Mouse (Mus musculus) gastrocnemius, postnatal 14 days (tissue): ENCODE results near the gene Zfp428. TPM values are rescaled to one million over a fixed set of nuclear protein-coding genes. Genes with fewer than 3 reads are reported as not detected.

Source experiments
- DNase-seq: peaks from one replicate; pipeline ENCODE4 v3.0.0; 2021; ENCODE audit warnings: mixed read lengths
- intact Hi-C: fragments of 180-260 bp; cut with DNase I; formaldehyde crosslinking; loops from one replicate; pipeline ENCODE4 v1.15.1; 2025; ENCODE audit warnings: low total_unique reads
- long read RNA-seq, 2 experiments: library from polyadenylated mRNA; stranded (forward); transcript quantifications; one replicate each; pipeline ENCODE4 v2.0.0; 2021
- total RNA-seq, 2 experiments: library from RNA; stranded (reverse); gene quantifications; 2 replicates each; pipeline ENCODE4 v1.2.3; 2021

Zfp428 gene
- total RNA-seq: 1 to 10 TPM; 6.4 to 8.3 TPM
- long read RNA-seq, experiment 1, partial matches to known transcripts: 1 of 3 reads
- long read RNA-seq, experiment 1, other reads (novel, unspliced or antisense): 1 of 3 reads
- long read RNA-seq, experiment 2, transcript Zfp428-201 (3 exons, 1,182 nt): major isoform, 5 of 9 reads
- long read RNA-seq, experiment 2, partial matches to known transcripts: 0 of 9 reads
- long read RNA-seq, experiment 2, other reads (novel, unspliced or antisense): 4 of 9 reads

GRCm38 (mm10) chr7:24506838-24507725 is at the start of gene Zfp428:
Zfp428 (plus strand) TSS chr7:24507006.
- intact Hi-C loops: no loop called here
- peak; percentile 94 for DNase-seq

DNA sequence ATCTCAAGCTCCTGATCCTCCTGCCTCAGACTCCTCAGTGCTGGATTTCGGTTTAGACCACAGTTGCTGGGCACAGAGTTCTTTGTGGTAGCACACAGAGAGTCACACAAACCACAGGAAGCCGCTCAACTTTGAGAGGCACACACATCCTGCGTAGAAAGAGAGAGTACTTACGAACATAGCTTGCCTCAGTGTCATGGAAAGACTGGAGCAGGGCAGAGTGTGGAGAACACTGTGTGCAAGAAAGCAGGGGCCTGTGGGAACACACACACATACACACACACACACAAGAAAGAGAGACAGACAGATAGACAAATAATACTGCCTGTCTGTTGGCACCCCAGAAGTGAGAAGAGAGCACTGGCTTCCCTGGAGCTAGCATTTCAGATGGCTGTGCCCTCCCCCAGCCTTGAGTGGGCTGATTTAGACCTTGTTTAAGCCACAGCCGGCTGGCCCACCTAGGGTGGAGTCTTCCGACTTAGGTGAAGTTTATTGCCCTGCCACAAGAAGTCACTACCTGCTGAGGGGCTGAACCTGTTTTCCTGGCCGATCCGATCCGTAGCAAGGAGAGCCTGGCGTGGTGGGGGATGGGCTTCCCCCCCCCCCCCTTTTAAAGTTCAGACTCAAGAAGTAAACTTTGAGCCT is 49.0 kb upstream of the Zfp428 start:
- DNase-seq: no peak
- intact Hi-C loops: no loop called here

DNA sequence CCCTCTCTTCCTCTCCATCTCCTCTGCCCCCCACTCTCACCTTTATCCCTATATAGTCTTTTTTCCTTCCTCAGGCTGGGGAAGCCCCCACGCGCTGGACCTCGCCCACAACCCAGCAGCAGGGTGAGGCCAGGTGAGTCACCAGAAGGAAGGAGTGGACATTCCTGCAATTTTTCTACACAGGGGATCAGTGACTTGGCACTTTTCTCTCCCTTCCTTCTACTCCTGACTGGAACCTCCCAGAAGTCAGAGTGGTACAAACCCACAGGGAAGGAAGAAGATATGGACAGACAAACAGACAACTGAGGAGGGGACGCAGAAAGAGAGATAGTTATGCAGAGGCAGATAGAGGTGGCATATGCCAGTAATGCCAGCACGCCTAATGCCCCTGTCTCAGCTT is 47.4 kb upstream of the Zfp428 start:
- no peak for DNase-seq
- intact Hi-C loops: no loop called here

GRCm38 (mm10) chr7:24459843-24460242 is 47.0 kb upstream of the Zfp428 start:
- peak; percentile 33 for DNase-seq
- intact Hi-C loops: no loop called here

GRCm38 (mm10) chr7:24461376-24462051 is 45.3 kb upstream of the Zfp428 start:
- DNase-seq: no peak
- intact Hi-C loops: no loop called here

GRCm38 (mm10) chr7:24462388-24463319 is 44.2 kb upstream of the Zfp428 start, which contains the start of gene Plaur:
Plaur (plus strand) TSS chr7:24462484.
- intact Hi-C loops: no loop called here
- DNase-seq: no peak

GRCm38 (mm10) chr7:24466835-24467234 is 40.0 kb upstream of the Zfp428 start:
- intact Hi-C loops: no loop called here
- DNase-seq: no peak

DNA sequence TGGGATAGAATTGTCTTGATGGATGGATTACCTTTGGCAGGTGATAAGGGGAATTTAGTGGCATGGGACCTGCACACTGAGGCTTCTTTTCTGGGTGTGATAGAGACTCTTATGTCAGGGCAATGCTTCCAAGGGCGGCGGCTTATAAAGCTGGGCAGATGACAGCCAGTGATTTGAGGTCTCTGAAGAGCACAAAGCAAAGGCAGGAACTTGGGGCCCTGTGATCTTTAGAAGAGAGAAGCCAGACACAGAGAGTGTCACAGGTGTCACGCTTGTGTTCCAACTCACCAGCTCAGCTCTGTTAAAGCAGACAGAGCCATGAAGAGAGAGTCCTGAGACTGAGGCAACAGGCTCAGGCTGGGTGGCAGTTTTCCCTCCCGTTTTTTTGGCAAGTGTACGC is 38.9 kb upstream of the Zfp428 start:
- DNase-seq: no peak
- intact Hi-C loops: no loop called here

DNA sequence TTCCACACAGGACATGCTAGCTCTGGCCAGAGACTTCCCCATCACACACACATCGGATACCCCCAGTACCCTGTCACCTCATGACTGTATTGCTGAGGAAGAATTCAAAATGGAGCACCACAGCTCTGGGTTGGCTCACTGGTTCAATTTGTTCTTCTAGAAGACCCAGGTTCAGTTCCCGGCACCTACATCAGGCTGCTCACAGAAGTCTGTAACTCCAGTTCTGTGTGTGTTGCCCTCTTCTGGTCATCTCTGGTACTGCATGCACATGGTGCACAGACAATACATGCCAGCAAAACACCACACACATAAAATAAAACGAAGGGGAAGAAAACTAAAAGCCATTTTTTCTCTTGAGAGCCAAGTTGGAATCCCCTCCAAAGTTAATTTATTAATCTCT is 37.7 kb upstream of the Zfp428 start:
- no peak for DNase-seq
- intact Hi-C loops: no loop called here

GRCm38 (mm10) chr7:24470356-24470755 is 36.5 kb upstream of the Zfp428 start:
- intact Hi-C loops: loop anchor here (10.0 kb wide), 1 partner anchor 94 kb away; no protein-coding TSS in a partner anchor
- peak; percentile 40 for DNase-seq

DNA sequence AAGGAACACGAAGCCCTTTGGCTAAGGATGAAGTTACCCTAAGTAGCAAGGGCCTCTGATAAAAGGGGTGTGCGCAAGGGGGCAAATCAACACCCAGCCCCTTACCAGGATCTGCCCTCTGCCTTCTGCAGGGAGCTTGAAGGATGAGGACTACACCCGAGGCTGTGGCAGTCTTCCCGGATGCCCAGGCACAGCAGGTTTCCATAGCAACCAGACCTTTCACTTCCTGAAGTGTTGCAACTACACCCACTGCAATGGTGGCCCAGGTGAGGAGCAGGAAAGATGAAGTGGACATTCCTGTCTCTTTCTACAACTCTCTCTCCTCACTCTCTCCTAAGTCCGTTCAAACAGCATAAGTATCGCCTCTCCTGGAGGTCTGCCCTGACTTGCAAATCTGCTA is 34.4 kb upstream of the Zfp428 start:
- no peak for DNase-seq
- intact Hi-C loops: loop anchor here (10.0 kb wide), 1 partner anchor 92 kb away; no protein-coding TSS in a partner anchor

GRCm38 (mm10) chr7:24472937-24473336 is 33.9 kb upstream of the Zfp428 start:
- no peak for DNase-seq
- intact Hi-C loops: loop anchor here (10.0 kb wide), 1 partner anchor 92 kb away; no protein-coding TSS in a partner anchor

GRCm38 (mm10) chr7:24473913-24474529 is 32.8 kb upstream of the Zfp428 start:
- DNase-seq: peak; percentile 64
- intact Hi-C loops: loop anchor here (10.0 kb wide), 1 partner anchor 91 kb away; no protein-coding TSS in a partner anchor

- intact Hi-C loops: loop anchor here (10.0 kb wide), 1 partner anchor 90 kb away; no protein-coding TSS in a partner anchor
Observed at GRCm38 (mm10) chr7:24474811-24475506, 31.8 kb upstream of the Zfp428 start.

DNA sequence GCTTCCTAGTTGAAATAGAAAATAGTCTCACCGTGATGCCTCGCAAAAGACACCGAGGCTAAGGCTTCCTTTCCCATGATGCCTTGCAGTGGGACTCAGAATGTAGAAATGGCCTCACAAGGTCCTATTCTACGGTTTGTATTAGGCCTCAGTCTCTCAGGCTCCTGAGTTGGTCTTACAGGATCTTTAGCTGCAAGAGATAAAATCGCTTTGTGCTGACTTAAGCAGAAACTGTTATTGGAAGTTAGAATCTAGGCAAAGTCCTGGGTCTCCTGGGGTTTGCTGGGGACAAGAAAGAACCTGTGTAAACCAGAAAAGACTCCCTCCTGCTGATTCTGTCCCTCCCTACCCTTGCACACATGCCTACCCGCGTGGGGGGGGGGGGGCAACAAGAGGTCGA is 30.5 kb upstream of the Zfp428 start:
- no peak for DNase-seq
- intact Hi-C loops: loop anchor here (10.0 kb wide), 1 partner anchor 88 kb away; no protein-coding TSS in a partner anchor

More at GRCm38 (mm10) chr7:24474811-24475506, 31.8 kb upstream of the Zfp428 start:
- DNase-seq: peak; percentile 40

DNA sequence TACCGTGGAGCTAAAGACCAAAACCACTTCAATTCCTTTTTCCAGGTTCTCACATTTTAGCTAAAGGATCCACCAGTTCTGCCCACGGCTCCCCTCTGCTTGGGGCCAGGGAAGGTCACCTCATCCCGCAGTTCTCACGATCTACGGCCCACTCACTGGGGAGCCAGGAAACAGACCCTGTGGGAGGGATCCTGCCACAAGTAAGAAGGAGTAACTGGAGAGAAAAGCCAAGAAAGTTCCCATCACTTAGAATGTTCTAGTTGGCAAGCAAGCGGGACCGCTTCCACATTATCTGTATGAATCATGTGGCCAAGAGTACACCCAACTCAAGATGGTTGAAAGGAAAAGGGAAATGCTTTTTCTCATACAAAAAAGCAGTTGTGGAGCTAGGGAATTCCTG is 29.9 kb upstream of the Zfp428 start:
- no peak for DNase-seq
- intact Hi-C loops: loop anchor here (10.0 kb wide), 1 partner anchor 88 kb away; no protein-coding TSS in a partner anchor

DNA sequence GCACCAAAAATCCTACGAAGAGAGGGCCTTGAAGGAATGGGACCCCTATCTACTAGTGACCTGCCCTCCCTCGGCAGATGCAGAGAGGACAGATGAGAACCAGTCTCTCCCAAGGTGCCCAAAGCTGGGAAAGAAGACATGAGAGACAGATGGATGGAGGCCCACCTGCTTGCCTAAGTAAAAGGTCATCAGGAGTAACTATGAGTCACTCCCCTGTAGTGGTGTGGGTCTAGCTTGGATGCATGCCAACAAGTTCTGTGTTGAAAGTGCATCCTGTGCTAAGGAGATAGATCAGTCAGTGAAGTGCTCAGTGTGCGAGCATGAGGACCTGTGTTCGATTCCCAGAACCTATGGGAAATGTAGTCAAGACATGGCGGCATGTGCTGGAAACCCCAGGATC is 27.9 kb upstream of the Zfp428 start:
- DNase-seq: no peak
- intact Hi-C loops: loop anchor here (10.0 kb wide), 1 partner anchor 86 kb away; no protein-coding TSS in a partner anchor
